8 mouse cellular contexts compared by ENCODE assay signal in genomic region chr13:112673899-112674447, GRCm38 (mm10). TPM values are rescaled to one million over a fixed set of nuclear protein-coding genes. Genes with fewer than 3 reads are reported as not detected.
DNase-seq lines count a peak whose midpoint lies in the region; ATAC-seq and TF ChIP-seq lines count a peak whose summit lies in the region.

No protein-coding gene starts in this region.

- peaks cover 3% of the 10 kb centered on the region for H3K9me3 ChIP-seq in CH12.LX (replicated peaks; ENCODE audit: low read length)
- no peaks in the 10 kb centered on the region for H3K9me3 ChIP-seq in embryonic facial prominence, embryonic 15.5 days (replicated peaks)
- H3K9me3 ChIP-seq in heart, embryonic 14.5 days (ENCODE audit: control insufficient read depth, low read length), result no peaks in the 10 kb centered on the region
- H3K9me3 ChIP-seq in kidney, embryonic 15.5 days (replicated peaks), result no peaks in the 10 kb centered on the region
- no peaks in the 10 kb centered on the region for H3K9me3 ChIP-seq in liver, embryonic 11.5 days (ENCODE audit: control insufficient read depth, low read length)

- TF ChIP-seq POLR2A in CH12.LX (IDR thresholded peaks at IDR 0.05; ENCODE audit: low read depth, low read length), result no peak

- in situ Hi-C loops in CH12.LX (cut with MboI; ENCODE audit: low pct_ligation_motif_present, low pct_unique_long_range_greater_than_20kb, low sequenced_read_pairs), result loop anchor here (10.0 kb wide), 2 partner anchors 201 to 361 kb away; partner anchors contain the start of gene Cdc20b

- peaks cover 0 to 16% of the 10 kb centered on the region in 2 experiments; a peak in 2 of 4 replicates for H3K4me1 ChIP-seq in CH12.LX (ENCODE audit: control insufficient read depth in 1 of 2, insufficient read depth in 2 of 2)
- 0 out of 2 replicates have a peak, but pooled peaks cover 5% of the 10 kb centered on the region for H3K4me1 ChIP-seq in embryonic facial prominence, embryonic 15.5 days
- H3K4me1 ChIP-seq in heart, embryonic 14.5 days (ENCODE audit: control insufficient read depth in 2 of 2, insufficient read depth in 2 of 2, low read length in 2 of 2), result 0 out of 4 replicates have a peak, but pooled peaks cover 0 to 3% of the 10 kb centered on the region in 2 experiments
- H3K4me1 ChIP-seq in kidney, embryonic 15.5 days, result peaks cover 5% of the 10 kb centered on the region; the same call in 1 of the 2 replicates
- H3K4me1 ChIP-seq in liver, embryonic 11.5 days (replicated peaks; ENCODE audit: control insufficient read depth, insufficient read depth, low read length), result peaks cover 10% of the 10 kb centered on the region; the same call in 1 of the 2 replicates

- H3K79me2 ChIP-seq in CH12.LX (replicated peaks; ENCODE audit: control insufficient read depth, extremely low read depth, insufficient read depth, poor library complexity, severe bottlenecking), result no peaks in the 10 kb centered on the region

- peak; percentile 86 for DNase-seq in CH12.LX (ENCODE audit: extremely low read depth)
- peak; percentile 63 to 73 for DNase-seq in adrenal gland, postnatal 36 days
- no peak for DNase-seq in liver, embryonic 11.5 days (ENCODE audit: low spot score)
- peak; percentile 74 for DNase-seq in naive thymus-derived CD4-positive, alpha-beta T cell, adult 2 months (ENCODE audit: low read depth)
- peak; percentile 75 for DNase-seq in telencephalon, adult 2 months (ENCODE audit: low read depth, low spot score)

- no peak overlapping the region for H3K4me3 ChIP-seq in CH12.LX (replicated peaks in 1 of 3; ENCODE audit: low read depth in 2 of 3, low read length in 2 of 3, poor library complexity in 1 of 3)
- no peak overlapping the region for H3K4me3 ChIP-seq in embryonic facial prominence, embryonic 15.5 days (replicated peaks)
- no peak overlapping the region for H3K4me3 ChIP-seq in heart, embryonic 14.5 days (ENCODE audit: control insufficient read depth in 1 of 2, insufficient read depth in 1 of 2, low read depth in 1 of 2, low read length in 2 of 2)
- H3K4me3 ChIP-seq in kidney, embryonic 15.5 days (replicated peaks), result no peak overlapping the region
- H3K4me3 ChIP-seq in liver, embryonic 11.5 days (ENCODE audit: low read depth, low read length), result no peak overlapping the region

- peak; percentile 99 for TF ChIP-seq RAD21 in CH12.LX (IDR thresholded peaks at IDR 0.05; ENCODE audit: low read depth, low read length)

- no peak overlapping the region for H3K4me2 ChIP-seq in CH12.LX (ENCODE audit: insufficient read depth, low read depth, poor library complexity, severe bottlenecking)
- no peak overlapping the region for H3K4me2 ChIP-seq in embryonic facial prominence, embryonic 15.5 days (replicated peaks)
- H3K4me2 ChIP-seq in heart, embryonic 14.5 days (ENCODE audit: low read length), result no peak overlapping the region
- H3K4me2 ChIP-seq in kidney, embryonic 15.5 days, result no peak overlapping the region
- H3K4me2 ChIP-seq in liver, embryonic 11.5 days, result no peak overlapping the region

- H3K9ac ChIP-seq in CH12.LX (ENCODE audit: insufficient read depth, low read depth), result no peak overlapping the region
- H3K9ac ChIP-seq in embryonic facial prominence, embryonic 15.5 days, result no peak overlapping the region
- no peak overlapping the region for H3K9ac ChIP-seq in heart, embryonic 14.5 days (ENCODE audit: low read length)
- H3K9ac ChIP-seq in kidney, embryonic 15.5 days, result no peak overlapping the region
- no peak overlapping the region for H3K9ac ChIP-seq in liver, embryonic 11.5 days (ENCODE audit: low read depth, low read length)

- peaks cover 27 to 53% of the 10 kb centered on the region in 2 experiments for H3K36me3 ChIP-seq in CH12.LX (replicated peaks in 1 of 2; ENCODE audit: control insufficient read depth in 1 of 2, insufficient read depth in 1 of 2, low read length in 1 of 2)
- H3K36me3 ChIP-seq in embryonic facial prominence, embryonic 15.5 days, result peaks cover 23% of the 10 kb centered on the region
- H3K36me3 ChIP-seq in heart, embryonic 14.5 days (ENCODE audit: control insufficient read depth, insufficient read depth, low read length), result peaks cover 18% of the 10 kb centered on the region
- peaks cover 17% of the 10 kb centered on the region for H3K36me3 ChIP-seq in kidney, embryonic 15.5 days
- H3K36me3 ChIP-seq in liver, embryonic 11.5 days (ENCODE audit: control insufficient read depth, insufficient read depth, low read length), result no peaks in the 10 kb centered on the region

- H3K27ac ChIP-seq in CH12.LX (ENCODE audit: insufficient read depth, low read depth), result no peak overlapping the region
- no peak overlapping the region for H3K27ac ChIP-seq in embryonic facial prominence, embryonic 15.5 days (replicated peaks)
- H3K27ac ChIP-seq in heart, embryonic 14.5 days (replicated peaks in 1 of 2; ENCODE audit: control insufficient read depth in 1 of 2, insufficient read depth in 1 of 2, low read depth in 2 of 2, low read length in 2 of 2), result no peak overlapping the region
- H3K27ac ChIP-seq in kidney, embryonic 15.5 days, result no peak overlapping the region
- H3K27ac ChIP-seq in liver, embryonic 11.5 days (ENCODE audit: low read depth, low read length), result no peak overlapping the region

- TF ChIP-seq EP300 in CH12.LX (IDR thresholded peaks at IDR 0.05; ENCODE audit: low read length), result no peak

- dilution Hi-C loops in CH12.LX (cut with MboI; ENCODE audit: extremely low pct_ligation_motif_present, extremely low pct_unique_long_range_greater_than_20kb, low sequenced_read_pairs), result no loop called here

- TF ChIP-seq CTCF in CH12.LX (conservative IDR thresholded peaks at IDR 0.05 in 1 of 2, IDR thresholded peaks at IDR 0.05 in 1 of 2; ENCODE audit: low read depth in 2 of 2, low read length in 2 of 2), result peak; percentile 74 to 96

- peak; percentile 70; the same call in 1 of the 2 replicates for ATAC-seq in embryonic facial prominence, embryonic 15.5 days (ENCODE audit: insufficient number of reproducible peaks, low FRiP score, low TSS enrichment, low read depth)
- ATAC-seq in heart, embryonic 14.5 days (ENCODE audit: insufficient number of reproducible peaks, insufficient read depth, low FRiP score, low read depth), result 0 out of 2 replicates have a peak, but pooled peaks have one; percentile 50
- peak; percentile 83 for ATAC-seq in kidney, embryonic 15.5 days (replicated peaks; ENCODE audit: low FRiP score)
- peak; percentile 63 for ATAC-seq in liver, embryonic 11.5 days (replicated peaks; ENCODE audit: low FRiP score)

- WGBS in embryonic facial prominence, embryonic 15.5 days, result 9% methylated on average over 9 of the region's 9 CpGs
- WGBS in heart, embryonic 14.5 days, result 5% methylated on average over 9 of the region's 9 CpGs
- 11% methylated on average over 9 of the region's 9 CpGs for WGBS in kidney, embryonic 15.5 days
- whole genome bisulfite sequencing in liver, embryonic 11.5 days, result 24% methylated on average over 9 of the region's 9 CpGs

- no peaks in the 10 kb centered on the region for H3K27me3 ChIP-seq in CH12.LX (replicated peaks)
- no peaks in the 10 kb centered on the region for H3K27me3 ChIP-seq in embryonic facial prominence, embryonic 15.5 days
- H3K27me3 ChIP-seq in heart, embryonic 14.5 days (ENCODE audit: control insufficient read depth, insufficient read depth, low read length), result no peaks in the 10 kb centered on the region
- no peaks in the 10 kb centered on the region for H3K27me3 ChIP-seq in kidney, embryonic 15.5 days
- no peaks in the 10 kb centered on the region for H3K27me3 ChIP-seq in liver, embryonic 11.5 days (replicated peaks; ENCODE audit: control insufficient read depth, insufficient read depth, low read length)

TF ChIP-seq in CH12.LX, 34 proteins besides CTCF, POLR2A, EP300 and RAD21:
- TF ChIP-seq MEF2A (IDR thresholded peaks at IDR 0.05; ENCODE audit: borderline replicate concordance, low read depth, low read length) (no peak), ZC3H11A (IDR thresholded peaks at IDR 0.05; ENCODE audit: low read depth, low read length) (peak; percentile 91), JUND (conservative IDR thresholded peaks at IDR 0.05; ENCODE audit: low read depth, low read length) (0 out of 2 replicates have a peak, but pooled peaks have one; percentile 22), SIN3A (IDR thresholded peaks at IDR 0.05; ENCODE audit: low read length) (0 out of 2 replicates have a peak, but pooled peaks have one; percentile 34), ELF1 (IDR thresholded peaks at IDR 0.05; ENCODE audit: low read depth, low read length) (no peak), SMC3 (IDR thresholded peaks at IDR 0.05; ENCODE audit: low read depth, low read length) (peak; percentile 96), MYC (IDR thresholded peaks at IDR 0.05; ENCODE audit: low read depth, low read length) (0 out of 2 replicates have a peak, but pooled peaks have one; percentile 19)

RNA-seq across cellular contexts. Expression of gene Slc38a9, which starts 13.4 kb away (rescaled TPM):
- total RNA-seq in CH12.LX (2012; rRNA removed), result 8.6 and 10.0 TPM in 2 replicates
- total RNA-seq in CH12.LX (2014; rRNA removed), result 7.8 and 8.4 TPM in 2 replicates
- 9.6 and 10.4 TPM in 2 replicates for polyA plus RNA-seq in CH12.LX (2012; ENCODE audit: insufficient read length, low read depth)
- 10 to 100 TPM; 16.6 to 22.1 TPM for total RNA-seq in adrenal gland, postnatal 36 days (2021)
- polyA plus RNA-seq in embryonic facial prominence, embryonic 15.5 days (2015; fragmentation: Nextera tagmentation; extraction: Ambion mirVana), result 19.0 and 20.2 TPM in 2 replicates
- 13.1 and 14.6 TPM in 2 replicates for polyA plus RNA-seq in heart, embryonic 14.5 days (2014; fragmentation: Nextera tagmentation; extraction: Ambion mirVana)
- polyA plus RNA-seq in kidney, embryonic 15.5 days (2015; fragmentation: Nextera tagmentation; extraction: Ambion mirVana), result 14.7 and 15.2 TPM in 2 replicates
- 13.3 and 15.8 TPM in 2 replicates for polyA plus RNA-seq in liver, embryonic 11.5 days (2014; fragmentation: Nextera tagmentation; extraction: Ambion mirVana)

RNA-seq across cellular contexts. Expression of gene Ddx4, which starts 21.7 kb away (rescaled TPM):
- 0.04 and 0.08 TPM in 2 replicates for total RNA-seq in CH12.LX (2012; rRNA removed)
- total RNA-seq in CH12.LX (2014; rRNA removed), result 0.35 and 0.49 TPM in 2 replicates
- 0.27 and 0.40 TPM in 2 replicates for polyA plus RNA-seq in CH12.LX (2012; ENCODE audit: insufficient read length, low read depth)
- under 1 TPM; 0.50 to 0.86 TPM for total RNA-seq in adrenal gland, postnatal 36 days (2021)
- polyA plus RNA-seq in embryonic facial prominence, embryonic 15.5 days (2015; fragmentation: Nextera tagmentation; extraction: Ambion mirVana), result 0.59 and 0.72 TPM in 2 replicates
- polyA plus RNA-seq in heart, embryonic 14.5 days (2014; fragmentation: Nextera tagmentation; extraction: Ambion mirVana), result 0.69 and 0.97 TPM in 2 replicates
- polyA plus RNA-seq in kidney, embryonic 15.5 days (2015; fragmentation: Nextera tagmentation; extraction: Ambion mirVana), result 0.28 and 0.49 TPM in 2 replicates
- polyA plus RNA-seq in liver, embryonic 11.5 days (2014; fragmentation: Nextera tagmentation; extraction: Ambion mirVana), result 0.83 and 0.99 TPM in 2 replicates
